Mouse (Mus musculus) left cerebral cortex, adult 8-10 months (tissue): Measurements from ENCODE around the gene Syne2. TPM values are rescaled to one million over a fixed set of nuclear protein-coding genes. Genes with fewer than 3 reads are reported as not detected.

Source experiments
- DNase-seq, 2 experiments: peaks; one replicate each; pipeline ENCODE4 v3.0.0; 2022; ENCODE audit warnings: low spot score in 2 of 2
- total RNA-seq, 4 experiments: library from RNA; stranded (reverse); gene quantifications; 2 replicates each; pipeline ENCODE4 v1.2.4; 2022

Syne2 gene
- total RNA-seq, 4 experiments from 2014 or later = 23.1 to 27.7 (median 25.7) TPM

DNA sequence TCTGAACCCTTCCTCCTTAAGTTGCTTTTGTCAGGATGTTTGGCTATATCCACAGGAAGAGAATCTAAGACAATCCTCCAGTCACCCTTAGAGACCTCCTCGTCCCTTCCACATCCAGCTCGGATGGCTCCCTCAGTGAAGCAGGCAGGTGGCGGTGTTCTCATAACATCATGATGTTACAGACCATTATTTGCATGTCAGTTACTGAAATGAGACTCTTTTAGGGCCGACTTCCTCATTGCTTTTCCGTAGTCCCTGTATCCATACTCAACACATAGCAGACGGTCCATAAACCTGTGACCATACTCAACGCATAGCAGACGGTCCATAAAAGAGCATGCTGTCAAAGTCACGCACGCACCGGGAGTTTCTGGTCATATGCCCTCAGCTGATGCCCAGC lies 106.9 kb downstream of the Syne2 start:
- no peak for DNase-seq

- no peak for DNase-seq
These were observed 109.7 kb downstream of the Syne2 start for GRCm38 (mm10) chr12:75927596-75927995.

GRCm38 (mm10) chr12:75933561-75933960 lies 115.6 kb downstream of the Syne2 start:
- no peak for DNase-seq

DNA sequence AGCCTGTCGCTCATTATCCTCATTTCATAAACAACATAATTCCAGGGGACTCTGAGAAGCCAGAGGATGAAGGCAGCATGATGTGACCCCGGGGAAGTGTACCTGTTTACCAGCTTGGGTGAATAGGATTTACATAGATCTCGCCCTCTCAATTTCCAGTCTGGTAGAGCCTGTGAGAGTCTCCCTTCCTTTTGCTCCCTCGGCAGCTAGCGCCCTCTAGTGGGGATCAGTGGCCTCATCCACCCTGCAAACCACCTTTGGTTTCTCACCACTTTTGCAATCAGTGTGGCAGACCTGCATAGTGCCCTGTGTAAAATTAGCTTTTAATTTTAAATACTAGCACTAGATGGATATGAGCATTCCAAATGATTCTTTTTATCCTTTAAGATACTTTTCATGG lies 133.4 kb downstream of the Syne2 start:
- DNase-seq = peak in 1 of 2 experiments; percentile 3

DNA sequence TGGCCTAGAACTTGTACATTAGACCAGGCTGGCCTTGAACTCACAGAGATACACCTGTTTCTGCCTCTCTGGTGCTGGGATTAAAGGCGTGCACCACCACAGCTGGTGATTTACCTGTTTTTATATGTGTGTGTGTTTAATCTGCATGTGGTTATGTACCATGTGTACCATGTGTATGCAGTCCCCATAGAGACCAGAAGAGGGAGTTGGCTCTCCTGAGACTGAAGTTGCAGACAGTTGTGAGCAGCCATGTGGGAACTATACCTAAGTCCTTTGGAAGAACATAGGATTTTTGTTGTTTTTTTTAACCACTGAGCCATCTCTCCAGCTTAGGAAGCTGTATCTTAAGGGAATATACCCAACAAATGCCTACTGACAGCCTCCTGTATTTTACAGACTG lies 134.1 kb downstream of the Syne2 start:
- no peak for DNase-seq

- DNase-seq = no peak
These were observed 148.7 kb downstream of the Syne2 start for GRCm38 (mm10) chr12:75966441-75967195.

GRCm38 (mm10) chr12:75979079-75979478 lies 161.1 kb downstream of the Syne2 start:
- DNase-seq = no peak

GRCm38 (mm10) chr12:75983336-75983735 lies 165.4 kb downstream of the Syne2 start:
- DNase-seq = no peak

DNA sequence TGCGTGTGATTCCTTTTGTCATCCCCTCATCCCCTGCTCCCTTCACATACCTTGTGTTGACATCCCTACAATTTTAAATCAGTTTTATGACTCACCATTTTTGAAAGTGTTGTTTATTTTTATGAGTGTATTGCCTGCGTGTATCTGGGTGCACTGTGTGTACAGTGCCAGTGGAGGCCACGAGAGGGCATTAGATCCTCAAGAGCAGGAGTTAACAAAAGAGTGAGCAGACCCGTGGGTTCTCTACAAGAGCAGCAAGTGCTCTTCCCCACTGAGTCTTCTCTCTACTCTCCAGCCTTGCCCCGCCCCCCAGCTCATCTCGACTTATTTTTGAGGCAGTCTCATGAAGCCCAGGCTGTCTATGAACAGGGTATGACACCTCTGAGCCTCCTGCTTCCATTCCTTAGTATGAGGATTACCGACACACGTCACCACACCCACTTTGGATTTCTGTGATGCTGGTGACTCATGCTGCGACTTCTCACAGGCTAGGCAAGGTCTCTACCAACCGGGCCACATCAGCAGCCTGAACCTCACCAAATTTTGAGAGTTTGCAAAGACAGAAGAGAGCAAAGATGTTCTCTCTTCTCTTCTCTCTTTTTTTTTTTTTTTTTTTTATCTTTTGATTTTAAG lies 174.4 kb downstream of the Syne2 start:
- no peak for DNase-seq

GRCm38 (mm10) chr12:75992946-75993345 lies 175.0 kb downstream of the Syne2 start:
- no peak for DNase-seq

DNA sequence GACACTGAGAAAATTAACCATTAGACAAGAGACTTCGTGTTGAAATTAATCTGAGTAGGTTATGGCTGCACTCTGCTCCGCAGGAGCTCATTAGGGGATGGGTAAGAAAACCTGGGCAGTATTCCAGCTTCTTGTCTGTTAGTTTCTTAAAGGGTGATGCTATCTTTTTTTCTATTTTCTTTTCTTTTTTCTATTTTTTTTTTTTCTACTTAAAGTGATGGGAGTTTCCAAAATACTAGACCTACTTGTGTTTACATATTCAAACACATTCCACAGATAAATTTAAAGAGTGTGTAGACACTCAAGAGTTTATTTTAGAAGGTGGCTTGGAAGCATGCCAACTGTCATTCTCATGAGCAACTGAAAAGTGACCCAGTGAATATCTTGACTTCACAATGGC lies 177.2 kb downstream of the Syne2 start:
- no peak for DNase-seq

DNA sequence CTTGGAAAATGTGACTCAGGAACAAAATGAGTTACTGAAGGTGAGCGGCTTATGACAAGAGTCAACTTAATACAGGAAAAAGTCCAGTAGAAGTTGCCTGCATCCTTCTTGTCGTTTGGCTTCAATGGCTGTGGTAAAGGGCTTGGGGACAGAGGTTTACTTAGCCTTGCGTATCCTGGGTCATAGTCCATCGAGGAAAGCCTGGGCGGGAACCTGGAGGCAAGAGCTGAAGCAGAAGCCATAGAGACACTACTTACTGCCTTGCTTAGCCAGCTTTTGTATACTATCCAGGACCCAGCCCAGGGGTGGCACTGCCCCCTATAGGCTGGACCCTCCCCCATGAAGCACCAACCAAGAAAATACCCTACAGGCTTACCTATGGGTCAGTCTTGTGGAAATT lies 179.6 kb downstream of the Syne2 start:
- no peak for DNase-seq

DNA sequence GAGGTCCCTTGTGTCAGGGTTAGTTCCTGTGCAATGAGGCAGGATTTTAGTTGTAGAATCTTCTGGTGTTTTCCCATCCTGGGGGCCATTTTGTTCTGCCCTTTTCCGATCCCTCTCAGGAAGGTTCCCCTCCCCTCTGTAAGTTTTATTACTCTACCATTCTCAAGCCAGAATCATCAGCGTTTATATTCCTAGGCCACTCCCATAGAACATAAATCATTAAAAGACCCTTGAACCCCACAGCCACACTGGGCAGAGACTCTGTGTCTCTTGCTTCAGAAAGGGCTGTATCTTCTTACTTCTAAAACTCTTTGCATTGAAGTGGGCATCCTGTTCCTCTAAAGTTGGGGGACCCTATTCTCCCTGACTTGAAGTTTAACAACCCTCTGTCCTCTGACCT lies 180.5 kb downstream of the Syne2 start:
- DNase-seq = no peak

- no peak for DNase-seq
These were observed 186.8 kb downstream of the Syne2 start for GRCm38 (mm10) chr12:76004697-76005249.

- no peak for DNase-seq
These were observed 191.1 kb downstream of the Syne2 start for GRCm38 (mm10) chr12:76008991-76009390.

DNA sequence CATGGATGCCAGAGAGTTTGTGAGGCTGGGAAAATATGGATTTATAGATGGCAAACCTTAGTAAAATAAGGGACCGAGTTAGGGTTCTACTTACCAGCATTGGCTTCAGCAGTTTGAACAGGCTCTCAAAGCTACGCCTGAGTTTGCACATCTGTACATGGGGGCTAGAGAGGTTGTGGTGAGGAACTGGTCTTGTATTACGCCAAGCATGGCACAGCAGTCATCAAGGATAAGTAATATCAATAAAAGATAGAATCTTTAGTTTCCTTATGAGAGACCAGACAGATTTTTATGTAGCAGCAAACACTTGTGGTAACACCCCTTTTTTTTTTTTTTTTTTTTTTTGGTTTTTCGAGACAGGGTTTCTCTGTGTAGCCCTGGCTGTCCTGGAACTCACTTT lies 194.9 kb downstream of the Syne2 start:
- DNase-seq = no peak

GRCm38 (mm10) chr12:76013480-76013879 lies 195.5 kb downstream of the Syne2 start:
- no peak for DNase-seq

GRCm38 (mm10) chr12:76015026-76015425 lies 197.1 kb downstream of the Syne2 start:
- DNase-seq = no peak

GRCm38 (mm10) chr12:76015489-76015888 lies 197.6 kb downstream of the Syne2 start:
- DNase-seq = no peak

- DNase-seq = peak; percentile 13 to 50
These were observed 198.5 kb downstream of the Syne2 start for GRCm38 (mm10) chr12:76016123-76017101.

DNA sequence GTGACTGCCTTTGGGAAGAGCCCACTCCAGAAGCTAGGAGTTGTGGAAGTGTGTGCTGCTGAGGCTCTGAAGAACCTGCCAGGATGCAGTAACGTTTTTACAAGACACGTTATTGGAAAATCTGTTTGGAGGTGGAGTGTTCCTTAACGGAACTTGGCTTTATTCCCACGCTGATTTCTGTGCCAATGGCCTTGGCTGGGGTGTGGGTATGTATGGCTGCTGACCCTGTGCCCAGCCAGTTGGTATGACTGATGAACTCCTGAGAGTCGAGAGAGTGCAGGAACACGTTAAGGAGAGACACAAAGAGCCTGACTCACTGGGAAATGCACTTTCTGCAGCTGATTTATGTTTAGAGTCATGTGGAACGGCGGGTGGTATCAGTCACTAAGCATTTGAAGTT lies 200.7 kb downstream of the Syne2 start:
- DNase-seq = no peak

DNA sequence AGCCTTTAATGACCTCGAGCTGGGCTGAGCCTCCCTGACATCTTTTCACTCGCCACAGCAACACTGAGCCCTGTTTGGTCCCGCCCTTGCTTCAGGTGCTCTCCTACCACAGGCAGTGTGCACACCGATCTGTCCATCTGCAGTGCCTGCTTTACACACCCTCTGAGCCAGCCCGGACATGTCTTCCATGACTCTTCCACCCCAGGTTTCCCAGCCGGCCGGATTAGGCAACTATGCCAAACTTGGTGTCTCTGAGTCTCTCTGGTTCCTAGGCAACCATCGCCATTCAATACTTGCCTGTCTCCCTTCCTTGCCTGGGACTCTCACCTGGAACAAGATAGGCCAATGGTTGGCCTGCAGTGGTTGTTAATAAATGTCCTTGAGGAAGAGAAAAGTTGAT lies 224.4 kb downstream of the Syne2 start:
- no peak for DNase-seq
